Comparison of ENCODE assay signal across 21 mouse cellular contexts in genomic region chr6:54199516-54199915, GRCm38 (mm10).
A peak's percentile ranks its signal among the peaks of the same experiment; 100 is the strongest.
DNase-seq lines count a peak whose midpoint lies in the region; ATAC-seq and TF ChIP-seq lines count a peak whose summit lies in the region.
"Had no signal": no experiment of that assay in that cellular context is flagged by ENCODE, and none has a peak within 500 bp of the region (broad histone marks: within the 10 kb centered on the region; RNA-seq: fewer than 3 reads in every experiment).

No protein-coding gene starts in this region.

- no peak for DNase-seq in heart, postnatal 25 days (ENCODE audit: low spot score)
- peak; percentile 28 for DNase-seq in lung, postnatal 0 days (ENCODE audit: low spot score)
- DNase-seq in lung, postnatal 25 days (ENCODE audit: low spot score), result no peak
- peak; percentile 68 for DNase-seq in heart, postnatal 0 days (ENCODE audit: low spot score)
- DNase-seq in embryo, embryonic 9.5 days (ENCODE audit: extremely low spot score), result no peak
- DNase-seq: adrenal gland, postnatal 25 days; B cell, adult 2 months; cerebellum, adult 11-12 months; cerebellum, postnatal 14 days; gastrocnemius, postnatal 14 days; kidney, adult 2 months; kidney, postnatal 10 days; liver, embryonic 13.5 days; spleen, adult 18-20 months had no signal

- no peak overlapping the region for H3K4me3 ChIP-seq in heart, embryonic 13.5 days
- H3K4me3 ChIP-seq in lung, postnatal 0 days (ENCODE audit: low read depth, low read length), result no peak overlapping the region
- H3K4me3 ChIP-seq in heart, postnatal 0 days (ENCODE audit: low read depth, low read length), result no peak overlapping the region
- H3K4me3 ChIP-seq in intestine, embryonic 16.5 days (ENCODE audit: low read length), result no peak overlapping the region
- H3K4me3 ChIP-seq: forebrain, embryonic 15.5 days; hindbrain, embryonic 10.5 days; limb, embryonic 12.5 days; liver, embryonic 13.5 days had no signal

- 0 out of 2 replicates have a peak overlapping the region, but pooled peaks have one; percentile 7 for H3K4me2 ChIP-seq in heart, embryonic 13.5 days
- H3K4me2 ChIP-seq in lung, postnatal 0 days (replicated peaks; ENCODE audit: low read depth, low read length), result no peak overlapping the region
- no peak overlapping the region for H3K4me2 ChIP-seq in heart, postnatal 0 days (ENCODE audit: low read depth, low read length)
- H3K4me2 ChIP-seq in intestine, embryonic 16.5 days (ENCODE audit: low read depth, low read length), result no peak overlapping the region
- H3K4me2 ChIP-seq: forebrain, embryonic 15.5 days; limb, embryonic 12.5 days; liver, embryonic 13.5 days had no signal

- peaks cover 34% of the 10 kb centered on the region for H3K4me1 ChIP-seq in heart, embryonic 13.5 days
- no peaks in the 10 kb centered on the region for H3K4me1 ChIP-seq in lung, postnatal 0 days (ENCODE audit: insufficient read depth, low read depth, low read length)
- H3K4me1 ChIP-seq in heart, postnatal 0 days (ENCODE audit: control insufficient read depth, insufficient read depth), result peaks cover 4% of the 10 kb centered on the region; the same call in 1 of the 2 replicates
- H3K4me1 ChIP-seq in intestine, embryonic 16.5 days (ENCODE audit: control insufficient read depth, insufficient read depth, low read length), result peaks cover 6% of the 10 kb centered on the region; the same call in 1 of the 2 replicates
- H3K4me1 ChIP-seq: forebrain, embryonic 15.5 days; limb, embryonic 12.5 days had no signal

- TF ChIP-seq EP300 in lung, postnatal 0 days (IDR thresholded peaks at IDR 0.05), result no peak
- no peak for TF ChIP-seq EP300 in heart, postnatal 0 days (IDR thresholded peaks at IDR 0.05; ENCODE audit: low read depth)

- no peak overlapping the region for H3K9ac ChIP-seq in heart, embryonic 13.5 days
- no peak overlapping the region for H3K9ac ChIP-seq in lung, postnatal 0 days (replicated peaks; ENCODE audit: low read depth)
- H3K9ac ChIP-seq in heart, postnatal 0 days (replicated peaks; ENCODE audit: low read depth, low read length), result no peak overlapping the region
- H3K9ac ChIP-seq in intestine, embryonic 16.5 days (ENCODE audit: low read depth, low read length), result no peak overlapping the region
- H3K9ac ChIP-seq: forebrain, embryonic 15.5 days; limb, embryonic 12.5 days; liver, embryonic 13.5 days had no signal

- H3K36me3 ChIP-seq in heart, embryonic 13.5 days, result no peaks in the 10 kb centered on the region
- H3K36me3 ChIP-seq in lung, postnatal 0 days (ENCODE audit: insufficient read depth, low read length), result no peaks in the 10 kb centered on the region
- H3K36me3 ChIP-seq in heart, postnatal 0 days (replicated peaks; ENCODE audit: control insufficient read depth, insufficient read depth, low read length), result no peaks in the 10 kb centered on the region
- H3K36me3 ChIP-seq in intestine, embryonic 16.5 days (ENCODE audit: control insufficient read depth, insufficient read depth, low read length), result no peaks in the 10 kb centered on the region
- H3K36me3 ChIP-seq: forebrain, embryonic 15.5 days; hindbrain, embryonic 10.5 days; limb, embryonic 12.5 days; liver, embryonic 13.5 days had no signal

- WGBS in heart, embryonic 13.5 days, result 34% methylated on average over 4 of the region's 4 CpGs
- WGBS in lung, postnatal 0 days, result 18% methylated on average over 4 of the region's 4 CpGs
- WGBS in heart, postnatal 0 days, result 24% methylated on average over 4 of the region's 4 CpGs
- WGBS in intestine, embryonic 16.5 days, result 44% methylated on average over 4 of the region's 4 CpGs

- ATAC-seq in heart, embryonic 13.5 days (ENCODE audit: extremely low read depth, insufficient number of reproducible peaks, low FRiP score, low TSS enrichment), result no peak
- peak; percentile 47 for ATAC-seq in lung, postnatal 0 days
- ATAC-seq in heart, postnatal 0 days (ENCODE audit: insufficient read depth, low read depth), result peak; percentile 63; the same call in 1 of the 2 replicates
- ATAC-seq in intestine, embryonic 16.5 days, result 0 out of 2 replicates have a peak, but pooled peaks have one; percentile 47
- ATAC-seq: forebrain, embryonic 15.5 days; hindbrain, postnatal 0 days had no signal

- intact Hi-C loops in heart, postnatal 25 days (cut with DNase I), result no loop called here

- no peak for TF ChIP-seq CTCF in lung, postnatal 0 days (IDR thresholded peaks at IDR 0.05)
- no peak for TF ChIP-seq CTCF in heart, postnatal 0 days (IDR thresholded peaks at IDR 0.05; ENCODE audit: low read depth)

- H3K27me3 ChIP-seq in heart, embryonic 13.5 days (replicated peaks), result no peaks in the 10 kb centered on the region
- H3K27me3 ChIP-seq in lung, postnatal 0 days (replicated peaks; ENCODE audit: insufficient read depth, low read length), result no peaks in the 10 kb centered on the region
- H3K27me3 ChIP-seq in heart, postnatal 0 days (ENCODE audit: control insufficient read depth, insufficient read depth, low read length), result 0 out of 2 replicates have a peak, but pooled peaks cover 2% of the 10 kb centered on the region
- no peaks in the 10 kb centered on the region for H3K27me3 ChIP-seq in intestine, embryonic 16.5 days (replicated peaks; ENCODE audit: control insufficient read depth, insufficient read depth, low read length)
- H3K27me3 ChIP-seq: forebrain, embryonic 15.5 days; limb, embryonic 12.5 days; liver, embryonic 13.5 days had no signal

- H3K27ac ChIP-seq in heart, embryonic 13.5 days (replicated peaks), result no peak overlapping the region
- H3K27ac ChIP-seq in lung, postnatal 0 days (ENCODE audit: low read length), result no peak overlapping the region
- H3K27ac ChIP-seq in heart, postnatal 0 days (ENCODE audit: low read depth), result peak overlapping the region; percentile 30; the same call in 1 of the 2 replicates
- H3K27ac ChIP-seq in intestine, embryonic 16.5 days (ENCODE audit: low read length), result no peak overlapping the region
- H3K27ac ChIP-seq: forebrain, embryonic 15.5 days; hindbrain, postnatal 0 days; limb, embryonic 12.5 days; liver, embryonic 13.5 days; macrophage had no signal

- H3K9me3 ChIP-seq in heart, embryonic 13.5 days, result no peaks in the 10 kb centered on the region
- H3K9me3 ChIP-seq in lung, postnatal 0 days (ENCODE audit: low read length), result no peaks in the 10 kb centered on the region
- H3K9me3 ChIP-seq in heart, postnatal 0 days (replicated peaks; ENCODE audit: control insufficient read depth, low read length), result no peaks in the 10 kb centered on the region
- H3K9me3 ChIP-seq in intestine, embryonic 16.5 days (ENCODE audit: control insufficient read depth, low read length), result no peaks in the 10 kb centered on the region
- H3K9me3 ChIP-seq: forebrain, embryonic 15.5 days; hindbrain, embryonic 10.5 days; limb, embryonic 12.5 days; liver, embryonic 13.5 days had no signal

Comparison
In these comparisons a context has a peak if more than half of its experiments do, and no peak if none do; other contexts are left out.
1. DNase-seq: peak in lung, postnatal 0 days (single experiment) and heart, postnatal 0 days (single experiment); none in heart, postnatal 25 days (single experiment), lung, postnatal 25 days (single experiment) and embryo, embryonic 9.5 days (single experiment).